Mouse (Mus musculus): Measurements from ENCODE around the gene Celf1. TPM values are rescaled to one million over a fixed set of nuclear protein-coding genes. Genes with fewer than 3 reads are reported as not detected.

Celf1 gene
- polyA plus RNA-seq, 1 experiment from 2014 or later = 108 TPM

GRCm38 (mm10) chr2:90950582-90951194 is 10.5 kb downstream of the Celf1 start:
- Histone ChIP-seq H3K9ac (no peak overlapping the region), H3K4me2 (no peak overlapping the region), H3K4me3 (no peak overlapping the region), H3K27me3 (no peaks in the 10 kb centered on the region), H3K4me1 (replicated peaks) (peaks cover 14% of the 10 kb centered on the region), H3K36me3 (no peaks in the 10 kb centered on the region), H3K27ac (no peak overlapping the region), H3K9me3 (no peaks in the 10 kb centered on the region)
- peak; percentile 66 for ATAC-seq (ENCODE audit: low FRiP score)

GRCm38 (mm10) chr2:90953461-90953860 is 13.3 kb downstream of the Celf1 start:
- H3K9me3 ChIP-seq = no peaks in the 10 kb centered on the region
- H3K36me3 ChIP-seq = no peaks in the 10 kb centered on the region
- no peak for ATAC-seq (ENCODE audit: low FRiP score)
- WGBS = 72% methylated on average over 3 of the region's 3 CpGs
- H3K4me2 ChIP-seq = no peak overlapping the region
- H3K9ac ChIP-seq = no peak overlapping the region
- H3K4me1 ChIP-seq (replicated peaks) = peaks cover 23% of the 10 kb centered on the region
- H3K27me3 ChIP-seq = no peaks in the 10 kb centered on the region
- no peak overlapping the region for H3K4me3 ChIP-seq
- H3K27ac ChIP-seq = no peak overlapping the region

- no peak overlapping the region for H3K9ac ChIP-seq
- H3K4me3 ChIP-seq = no peak overlapping the region
- H3K27me3 ChIP-seq = no peaks in the 10 kb centered on the region
- H3K4me2 ChIP-seq = no peak overlapping the region
- WGBS = 11% methylated on average over 1 of the region's 1 CpGs
- ATAC-seq (ENCODE audit: low FRiP score) = no peak
- H3K36me3 ChIP-seq = no peaks in the 10 kb centered on the region
- H3K4me1 ChIP-seq (replicated peaks) = peaks cover 14% of the 10 kb centered on the region
- H3K9me3 ChIP-seq = no peaks in the 10 kb centered on the region
- H3K27ac ChIP-seq = 0 out of 2 replicates have a peak overlapping the region, but pooled peaks have one; percentile 40
Observed at GRCm38 (mm10) chr2:90956053-90956452, 15.9 kb downstream of the Celf1 start.

- Histone ChIP-seq H3K4me1 (replicated peaks) (peaks cover 12% of the 10 kb centered on the region), H3K4me3 (no peak overlapping the region), H3K9me3 (no peaks in the 10 kb centered on the region), H3K27ac (no peak overlapping the region), H3K36me3 (no peaks in the 10 kb centered on the region), H3K4me2 (no peak overlapping the region), H3K27me3 (no peaks in the 10 kb centered on the region), H3K9ac (no peak overlapping the region)
- no peak for ATAC-seq (ENCODE audit: low FRiP score)
- WGBS = 83% methylated on average over 3 of the region's 3 CpGs
Observed at GRCm38 (mm10) chr2:90958856-90959255, 18.7 kb downstream of the Celf1 start.

GRCm38 (mm10) chr2:90960012-90960411 is 19.8 kb downstream of the Celf1 start:
- Histone ChIP-seq H3K27ac (no peak overlapping the region), H3K4me1 (replicated peaks) (peaks cover 19% of the 10 kb centered on the region), H3K9ac (no peak overlapping the region), H3K27me3 (no peaks in the 10 kb centered on the region), H3K4me3 (no peak overlapping the region), H3K36me3 (no peaks in the 10 kb centered on the region), H3K4me2 (no peak overlapping the region), H3K9me3 (no peaks in the 10 kb centered on the region)
- ATAC-seq (ENCODE audit: low FRiP score) = no peak
- 95% methylated on average over 2 of the region's 2 CpGs for WGBS

- no peaks in the 10 kb centered on the region for H3K36me3 ChIP-seq
- ATAC-seq (ENCODE audit: low FRiP score) = no peak
- no peaks in the 10 kb centered on the region for H3K9me3 ChIP-seq
- H3K4me2 ChIP-seq = no peak overlapping the region
- no peak overlapping the region for H3K9ac ChIP-seq
- WGBS = 100% methylated on average over 1 of the region's 1 CpGs
- no peak overlapping the region for H3K4me3 ChIP-seq
- peaks cover 15% of the 10 kb centered on the region for H3K4me1 ChIP-seq (replicated peaks)
- no peak overlapping the region for H3K27ac ChIP-seq
- H3K27me3 ChIP-seq = no peaks in the 10 kb centered on the region
Observed at GRCm38 (mm10) chr2:90963304-90963703, 23.1 kb downstream of the Celf1 start.

GRCm38 (mm10) chr2:90964811-90965465 is 24.8 kb downstream of the Celf1 start:
- Histone ChIP-seq H3K4me3 (no peak overlapping the region), H3K4me2 (no peak overlapping the region), H3K36me3 (no peaks in the 10 kb centered on the region), H3K9ac (peak overlapping the region; percentile 3; the same call in 1 of the 2 replicates), H3K27ac (peak overlapping the region; percentile 52; the same call in 1 of the 2 replicates), H3K27me3 (no peaks in the 10 kb centered on the region), H3K9me3 (no peaks in the 10 kb centered on the region), H3K4me1 (replicated peaks) (peaks cover 15% of the 10 kb centered on the region)
- 82% methylated on average over 7 of the region's 7 CpGs for WGBS
- ATAC-seq (ENCODE audit: low FRiP score) = no peak

GRCm38 (mm10) chr2:90965466-90966080 is 25.4 kb downstream of the Celf1 start:
- H3K27ac ChIP-seq = no peak overlapping the region

GRCm38 (mm10) chr2:90970606-90971005 is 30.4 kb downstream of the Celf1 start:
- Histone ChIP-seq H3K9ac (no peak overlapping the region), H3K4me2 (no peak overlapping the region), H3K4me3 (no peak overlapping the region), H3K9me3 (no peaks in the 10 kb centered on the region), H3K36me3 (peaks cover 3% of the 10 kb centered on the region; the same call in 1 of the 2 replicates), H3K4me1 (replicated peaks) (peaks cover 2% of the 10 kb centered on the region; the same call in 1 of the 2 replicates), H3K27me3 (no peaks in the 10 kb centered on the region), H3K27ac (no peak overlapping the region)
- ATAC-seq (ENCODE audit: low FRiP score) = no peak

More at GRCm38 (mm10) chr2:90965466-90966080, 25.4 kb downstream of the Celf1 start:
- Histone ChIP-seq H3K36me3 (no peaks in the 10 kb centered on the region), H3K4me1 (replicated peaks) (peaks cover 15% of the 10 kb centered on the region), H3K4me3 (no peak overlapping the region), H3K4me2 (no peak overlapping the region), H3K9ac (no peak overlapping the region), H3K27me3 (no peaks in the 10 kb centered on the region), H3K9me3 (no peaks in the 10 kb centered on the region)
- WGBS = 89% methylated on average over 2 of the region's 2 CpGs
- no peak for ATAC-seq (ENCODE audit: low FRiP score)

- no peaks in the 10 kb centered on the region for H3K27me3 ChIP-seq
- no peaks in the 10 kb centered on the region for H3K4me1 ChIP-seq (replicated peaks)
- ATAC-seq (ENCODE audit: low FRiP score) = no peak
- peaks cover 3% of the 10 kb centered on the region; the same call in 1 of the 2 replicates for H3K36me3 ChIP-seq
- no peaks in the 10 kb centered on the region for H3K9me3 ChIP-seq
- no peak overlapping the region for H3K4me3 ChIP-seq
- H3K4me2 ChIP-seq = no peak overlapping the region
- H3K27ac ChIP-seq = no peak overlapping the region
- no peak overlapping the region for H3K9ac ChIP-seq
Observed at GRCm38 (mm10) chr2:90974101-90974500, 33.9 kb downstream of the Celf1 start.

GRCm38 (mm10) chr2:90975181-90975835 is 35.1 kb downstream of the Celf1 start:
- no peak overlapping the region for H3K4me2 ChIP-seq
- no peak overlapping the region for H3K4me3 ChIP-seq
- no peaks in the 10 kb centered on the region for H3K9me3 ChIP-seq
- no peaks in the 10 kb centered on the region for H3K4me1 ChIP-seq (replicated peaks)
- H3K9ac ChIP-seq = no peak overlapping the region
- H3K27me3 ChIP-seq = no peaks in the 10 kb centered on the region
- peaks cover 3% of the 10 kb centered on the region; the same call in 1 of the 2 replicates for H3K36me3 ChIP-seq
- no peak for ATAC-seq (ENCODE audit: low FRiP score)
- 81% methylated on average over 7 of the region's 7 CpGs for WGBS
- no peak overlapping the region for H3K27ac ChIP-seq

- no peak overlapping the region for H3K4me3 ChIP-seq
- peaks cover 3% of the 10 kb centered on the region; the same call in 1 of the 2 replicates for H3K36me3 ChIP-seq
- WGBS = 81% methylated on average over 2 of the region's 2 CpGs
- ATAC-seq (ENCODE audit: low FRiP score) = no peak
- H3K4me2 ChIP-seq = no peak overlapping the region
- no peak overlapping the region for H3K27ac ChIP-seq
- H3K9me3 ChIP-seq = no peaks in the 10 kb centered on the region
- H3K9ac ChIP-seq = no peak overlapping the region
- no peaks in the 10 kb centered on the region for H3K27me3 ChIP-seq
- no peaks in the 10 kb centered on the region for H3K4me1 ChIP-seq (replicated peaks)
Observed at GRCm38 (mm10) chr2:90976590-90976989, 36.4 kb downstream of the Celf1 start.

Measured in hindbrain, embryonic 13.5 days (tissue).